Mouse (Mus musculus): ENCODE results near the gene Prmt3.

Prmt3 gene

DNA sequence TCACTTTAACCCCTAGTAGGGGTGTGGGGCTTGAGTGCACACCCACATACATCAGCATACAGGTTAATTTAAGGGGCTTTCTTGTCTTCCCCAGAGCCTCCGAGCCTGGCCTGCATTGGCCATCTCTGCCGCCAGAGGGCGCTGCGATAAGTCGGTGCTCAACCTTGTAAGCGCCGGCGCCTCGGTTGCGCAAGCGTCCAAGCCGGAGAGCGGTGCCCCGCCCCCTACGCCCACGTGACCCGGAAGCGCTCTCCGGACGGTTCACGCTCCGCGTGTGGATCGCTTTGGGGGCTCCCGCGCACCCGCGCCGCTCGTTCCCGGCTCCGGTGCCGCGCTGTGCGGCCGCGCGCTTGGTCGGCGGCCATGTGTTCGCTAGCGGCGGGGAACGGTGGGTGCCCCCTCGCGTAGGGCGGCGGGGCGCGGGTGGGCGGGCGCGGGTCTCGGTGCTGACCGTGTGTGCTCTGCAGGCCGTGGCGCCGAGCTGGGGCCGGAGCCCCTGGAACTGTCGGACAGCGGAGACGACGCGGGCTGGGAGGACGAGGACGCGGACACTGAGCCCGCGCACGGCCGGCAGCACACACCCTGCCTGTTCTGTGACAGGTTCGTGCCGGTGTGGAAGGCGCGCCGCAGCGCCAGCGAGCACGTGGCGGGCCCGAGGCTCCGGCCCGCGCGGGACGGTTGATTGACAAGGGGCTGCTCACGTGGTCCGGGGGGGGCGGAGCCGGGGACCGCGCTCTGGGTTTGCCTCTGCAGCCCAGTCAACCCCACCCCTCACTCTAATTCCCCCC lies at the start of gene Prmt3:
Prmt3 (plus strand) TSS at position 233 of the 788 bp plus-strand sequence.
- DNase-seq (ENCODE audit: low spot score in 2 of 2) = peak; percentile 96 to 97

GRCm38 (mm10) chr7:49734342-49734741 lies 43.8 kb upstream of the Prmt3 start:
- no peak for DNase-seq (ENCODE audit: low spot score in 2 of 2)

DNA sequence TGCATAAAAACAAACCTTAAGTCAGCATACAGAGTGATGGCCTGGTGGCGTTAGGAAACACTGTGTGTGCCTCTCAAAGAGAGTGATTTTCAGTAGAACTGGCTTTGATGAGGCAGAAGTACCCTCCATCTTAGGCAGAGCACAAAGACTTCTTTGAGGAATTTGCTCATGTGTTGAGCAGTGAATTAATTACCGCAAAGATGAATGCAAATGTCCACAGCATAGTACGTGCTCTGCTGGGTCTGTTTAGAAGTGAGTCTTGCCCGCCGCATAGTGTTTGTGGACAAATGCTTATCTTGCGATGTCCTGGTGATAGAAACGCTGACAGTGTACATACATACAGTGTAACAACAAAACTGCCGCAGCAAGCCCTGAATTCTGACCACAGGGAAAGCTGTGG lies 38.7 kb upstream of the Prmt3 start:
- DNase-seq (ENCODE audit: low spot score in 2 of 2) = no peak

- peak in 1 of 2 experiments; percentile 5 for DNase-seq (ENCODE audit: low spot score in 2 of 2)
Observed at GRCm38 (mm10) chr7:49741474-49741873, 36.7 kb upstream of the Prmt3 start.

DNA sequence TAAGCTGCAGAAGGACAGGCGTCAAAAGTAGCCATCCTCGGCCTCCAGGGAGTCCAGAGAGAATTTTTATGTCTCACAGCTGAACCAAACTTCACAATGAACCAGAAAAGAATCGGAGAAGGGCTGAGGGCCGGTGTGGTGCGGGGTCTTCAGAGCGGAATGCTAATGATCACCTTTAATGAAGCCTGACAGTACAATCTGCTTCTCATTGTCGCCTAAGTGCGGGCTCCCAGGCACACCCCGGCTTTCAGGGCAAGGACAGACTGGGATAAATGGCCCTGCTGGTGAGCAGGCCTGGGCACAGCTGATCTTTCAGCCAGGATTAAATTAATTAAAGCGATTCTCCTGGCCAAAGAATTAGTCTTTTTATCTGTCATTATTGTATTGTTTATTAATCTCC lies 36.2 kb upstream of the Prmt3 start:
- DNase-seq (ENCODE audit: low spot score in 2 of 2) = no peak

DNA sequence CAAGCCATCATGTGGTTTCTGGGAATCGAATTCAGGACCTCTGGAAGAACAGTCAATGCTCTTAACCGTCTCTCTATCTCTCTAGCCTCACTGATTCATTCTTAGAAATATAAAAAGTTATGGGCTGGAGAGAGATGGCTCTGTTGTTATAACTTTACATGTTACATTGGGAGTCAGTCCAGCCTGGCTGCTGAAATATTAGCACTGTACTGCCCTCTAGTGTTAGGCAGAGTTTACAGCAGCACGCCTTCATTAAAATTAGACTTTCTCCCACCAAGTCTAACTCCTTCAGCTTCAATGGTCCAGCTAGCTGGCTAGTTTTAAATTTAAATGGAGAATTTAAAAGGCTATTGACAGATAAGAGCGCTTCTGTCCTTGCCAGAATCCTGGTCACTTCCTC lies 27.0 kb upstream of the Prmt3 start:
- DNase-seq (ENCODE audit: low spot score in 2 of 2) = no peak

- DNase-seq (ENCODE audit: low spot score in 2 of 2) = no peak
Observed at GRCm38 (mm10) chr7:49752730-49753506, 25.2 kb upstream of the Prmt3 start.

DNA sequence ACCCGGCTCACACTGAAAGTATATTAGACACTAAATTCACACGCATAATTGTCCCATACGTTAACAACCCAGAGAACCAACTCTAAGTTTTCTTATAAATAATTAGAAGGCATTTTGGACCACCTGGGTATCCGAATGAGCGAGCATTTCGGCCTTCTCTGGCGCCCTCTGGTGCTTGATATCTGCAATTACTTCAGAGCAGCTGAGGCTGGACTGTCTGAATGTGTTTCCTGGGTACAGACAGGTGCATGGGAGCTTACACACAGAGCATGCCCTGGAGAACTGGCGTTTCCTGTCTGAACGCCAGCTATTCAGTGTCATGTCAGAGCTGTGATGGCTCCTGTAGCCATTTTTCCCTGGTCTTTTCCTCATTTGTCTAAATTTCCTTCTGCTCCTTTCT lies 23.4 kb upstream of the Prmt3 start:
- DNase-seq (ENCODE audit: low spot score in 2 of 2) = peak; percentile 37 to 44

DNA sequence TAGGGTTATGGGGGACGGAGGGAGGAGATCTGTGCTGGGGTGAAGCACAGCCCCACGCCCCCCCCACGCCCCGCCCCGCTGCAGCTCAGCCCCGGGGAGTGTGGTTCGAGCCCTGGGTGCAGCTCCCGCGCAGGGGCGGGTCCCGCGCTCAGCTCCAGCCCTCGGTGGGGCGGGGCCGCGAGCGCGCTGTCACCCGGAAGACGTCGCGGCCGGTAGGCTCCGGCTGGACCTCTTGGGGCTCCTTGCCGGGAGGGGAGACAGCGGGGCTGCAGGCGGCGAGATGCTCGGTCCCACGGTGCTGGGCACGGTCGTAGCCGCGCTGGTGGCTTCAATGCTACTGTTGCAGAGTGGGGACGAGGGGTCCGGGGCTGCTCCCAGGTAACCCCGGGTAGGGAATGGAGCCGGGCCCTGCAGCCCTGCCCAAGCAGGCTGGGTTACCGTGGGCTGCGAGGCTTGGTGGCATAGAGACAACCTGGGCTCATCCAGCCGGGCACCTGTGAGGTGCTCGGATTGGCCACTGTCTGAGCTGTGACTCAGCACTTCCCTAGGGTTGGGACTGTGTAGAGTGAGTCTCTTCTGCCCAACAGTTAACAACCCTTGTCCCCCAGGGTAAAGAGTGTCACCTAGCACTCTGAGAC lies 19.1 kb upstream of the Prmt3 start, which contains the start of gene Htatip2:
Htatip2 (plus strand) TSS at position 182 of the 638 bp plus-strand sequence.
- DNase-seq (ENCODE audit: low spot score in 2 of 2) = peak; percentile 68 to 71

DNA sequence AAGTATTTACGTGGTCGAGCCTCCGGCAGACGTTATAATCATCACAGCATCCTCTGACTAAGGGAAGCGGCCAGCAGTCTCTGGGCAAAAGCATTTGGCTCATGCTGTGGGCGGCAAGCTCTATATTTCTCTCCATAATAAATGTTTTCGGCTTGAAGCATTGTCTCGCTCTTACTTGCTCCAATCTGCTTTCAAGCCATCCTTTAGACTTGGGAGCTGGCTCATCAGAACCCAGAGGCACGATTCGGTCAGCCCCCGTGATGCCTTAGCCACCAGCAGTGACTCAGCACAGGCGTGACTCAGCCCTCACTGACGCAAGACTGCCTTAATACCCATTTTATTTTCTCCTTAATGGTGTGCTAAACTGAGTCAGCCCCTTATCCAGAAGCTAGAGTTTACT lies 15.5 kb upstream of the Prmt3 start:
- DNase-seq (ENCODE audit: low spot score in 2 of 2) = peak in 1 of 2 experiments; percentile 32

DNA sequence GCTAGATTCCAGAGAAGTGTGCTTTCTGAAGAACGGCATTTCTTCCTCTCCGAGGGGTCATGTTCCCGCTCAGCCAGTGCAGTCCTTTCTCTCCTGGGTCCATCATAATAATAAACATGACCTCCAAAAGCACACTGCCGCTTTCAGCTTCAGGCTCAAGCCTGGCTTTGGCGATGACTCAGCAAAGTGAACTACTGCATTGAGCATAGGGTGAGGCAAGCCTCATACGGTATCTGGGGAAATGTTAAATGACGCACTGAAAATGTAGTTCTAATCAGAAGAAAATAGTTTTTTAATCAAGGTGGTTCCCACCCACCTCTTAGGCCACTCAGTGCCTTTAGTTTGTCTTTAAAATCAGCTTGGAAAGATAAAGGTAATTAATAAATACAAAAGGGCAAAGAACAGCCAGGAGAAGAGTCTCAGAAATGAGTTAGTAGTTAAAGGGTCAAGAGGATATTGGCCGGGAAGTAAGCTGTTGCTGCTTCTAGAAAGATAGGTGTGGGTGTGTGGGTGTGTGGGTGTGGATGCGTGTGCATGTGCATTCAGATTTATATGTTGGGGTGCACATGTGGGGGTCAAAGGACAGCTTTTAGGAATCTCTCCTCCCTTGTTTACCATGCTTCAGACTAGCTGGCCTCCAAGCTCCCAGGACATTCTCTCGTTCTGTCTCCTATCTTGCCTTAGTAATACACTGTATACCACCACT lies 14.0 kb upstream of the Prmt3 start:
- DNase-seq (ENCODE audit: low spot score in 2 of 2) = peak in 1 of 2 experiments; percentile 45

GRCm38 (mm10) chr7:49766166-49766565 lies 12.0 kb upstream of the Prmt3 start:
- DNase-seq (ENCODE audit: low spot score in 2 of 2) = no peak

GRCm38 (mm10) chr7:49768509-49768908 lies 9.6 kb upstream of the Prmt3 start:
- DNase-seq (ENCODE audit: low spot score in 2 of 2) = no peak

DNA sequence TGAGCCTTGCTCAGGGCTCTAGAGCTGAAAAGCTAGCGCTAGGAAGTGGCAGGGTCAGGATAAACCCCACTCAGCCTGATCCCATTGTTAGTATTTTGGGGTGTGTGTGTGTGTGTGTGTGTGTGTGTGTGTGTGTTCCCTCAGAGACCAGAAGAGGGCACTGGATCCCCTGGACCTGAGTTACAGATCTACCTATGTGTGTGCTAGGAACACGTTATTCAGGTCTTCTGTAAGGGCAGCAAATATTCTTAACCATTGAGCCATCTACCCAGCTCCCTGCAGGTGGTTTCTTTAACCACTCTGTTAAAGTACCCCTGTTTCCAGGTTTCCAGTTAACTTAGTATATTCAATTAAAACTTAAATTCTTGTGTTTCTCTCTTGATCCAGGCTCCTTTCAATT lies 3.8 kb upstream of the Prmt3 start:
- no peak for DNase-seq (ENCODE audit: low spot score in 2 of 2)

- no peak for DNase-seq (ENCODE audit: low spot score in 2 of 2)
Observed at GRCm38 (mm10) chr7:49777585-49777984, 561 bp upstream of the Prmt3 start.

- DNase-seq (ENCODE audit: low spot score in 2 of 2) = no peak
Observed at GRCm38 (mm10) chr7:49778904-49779615, 914 bp downstream of the Prmt3 start.

- no peak for DNase-seq (ENCODE audit: low spot score in 2 of 2)
Observed at GRCm38 (mm10) chr7:49783017-49783416, 4.9 kb downstream of the Prmt3 start.

- DNase-seq (ENCODE audit: low spot score in 2 of 2) = no peak
Observed at GRCm38 (mm10) chr7:49785141-49785540, 7.0 kb downstream of the Prmt3 start.

- DNase-seq (ENCODE audit: low spot score in 2 of 2) = peak in 1 of 2 experiments; percentile 22
Observed at GRCm38 (mm10) chr7:49786618-49787382, 8.7 kb downstream of the Prmt3 start.

DNA sequence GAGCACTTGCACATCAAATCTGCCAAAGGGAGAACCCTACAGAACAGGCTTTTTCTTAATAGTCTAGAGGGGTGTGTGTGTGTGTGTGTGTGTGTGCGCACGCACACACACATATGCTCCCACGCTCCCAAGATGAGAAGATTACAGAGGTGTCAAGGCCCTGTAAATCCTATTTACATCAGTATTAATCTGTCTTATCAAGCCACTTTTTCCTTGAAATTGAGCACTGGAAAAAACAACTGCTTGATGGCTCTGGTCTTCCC lies 9.2 kb downstream of the Prmt3 start:
- DNase-seq (ENCODE audit: low spot score in 2 of 2) = no peak

- DNase-seq (ENCODE audit: low spot score in 2 of 2) = no peak
Observed at GRCm38 (mm10) chr7:49794304-49794703, 16.2 kb downstream of the Prmt3 start.
